ENCODE assay signal across 8 mouse cellular contexts in genomic region chrX:153360216-153360590, GRCm38 (mm10).
DNase-seq lines count a peak whose midpoint lies in the region; ATAC-seq lines count a peak whose summit lies in the region.

No protein-coding gene starts in this region.

- no peak for DNase-seq in kidney, adult 8-10 months
- DNase-seq in embryonic facial prominence, embryonic 14.5 days (ENCODE audit: low spot score) = peak; percentile 38

- peak overlapping the region; percentile 36 for H3K9ac ChIP-seq in kidney, embryonic 16.5 days (replicated peaks; ENCODE audit: low read length)
- H3K9ac ChIP-seq in embryonic facial prominence, embryonic 14.5 days (ENCODE audit: low read depth, low read length) = peak overlapping the region; percentile 53
- H3K9ac ChIP-seq in hindbrain, embryonic 15.5 days = peak overlapping the region; percentile 45
- peak overlapping the region; percentile 19 for H3K9ac ChIP-seq in lung, embryonic 15.5 days
- peak overlapping the region; percentile 30 for H3K9ac ChIP-seq in neural tube, embryonic 15.5 days (replicated peaks)

- H3K36me3 ChIP-seq in kidney, embryonic 16.5 days (ENCODE audit: insufficient read depth, low read length) = no peaks in the 10 kb centered on the region
- H3K36me3 ChIP-seq in embryonic facial prominence, embryonic 14.5 days (ENCODE audit: control insufficient read depth, insufficient read depth, low read length) = no peaks in the 10 kb centered on the region
- no peaks in the 10 kb centered on the region for H3K36me3 ChIP-seq in hindbrain, embryonic 15.5 days
- no peaks in the 10 kb centered on the region for H3K36me3 ChIP-seq in lung, embryonic 15.5 days
- no peaks in the 10 kb centered on the region for H3K36me3 ChIP-seq in neural tube, embryonic 15.5 days

- peak overlapping the region; percentile 50 for H3K4me3 ChIP-seq in kidney, embryonic 16.5 days (ENCODE audit: low read length)
- H3K4me3 ChIP-seq in embryonic facial prominence, embryonic 14.5 days (ENCODE audit: low read depth, low read length) = peak overlapping the region; percentile 40
- peak overlapping the region; percentile 49 for H3K4me3 ChIP-seq in hindbrain, embryonic 15.5 days
- peak overlapping the region; percentile 45 for H3K4me3 ChIP-seq in lung, embryonic 15.5 days
- peak overlapping the region; percentile 45 for H3K4me3 ChIP-seq in neural tube, embryonic 15.5 days (replicated peaks)

- peak overlapping the region; percentile 66 for H3K4me2 ChIP-seq in kidney, embryonic 16.5 days (replicated peaks; ENCODE audit: low read depth, low read length)
- H3K4me2 ChIP-seq in embryonic facial prominence, embryonic 14.5 days (ENCODE audit: low read depth, low read length) = peak overlapping the region; percentile 63
- H3K4me2 ChIP-seq in hindbrain, embryonic 15.5 days = peak overlapping the region; percentile 68
- H3K4me2 ChIP-seq in lung, embryonic 15.5 days = peak overlapping the region; percentile 67
- peak overlapping the region; percentile 65 for H3K4me2 ChIP-seq in neural tube, embryonic 15.5 days

- H3K4me1 ChIP-seq in kidney, embryonic 16.5 days (ENCODE audit: insufficient read depth, low read length) = no peaks in the 10 kb centered on the region
- no peaks in the 10 kb centered on the region for H3K4me1 ChIP-seq in embryonic facial prominence, embryonic 14.5 days (ENCODE audit: control insufficient read depth, insufficient read depth, low read length)
- peaks cover 5% of the 10 kb centered on the region; the same call in 1 of the 2 replicates for H3K4me1 ChIP-seq in hindbrain, embryonic 15.5 days (replicated peaks)
- H3K4me1 ChIP-seq in lung, embryonic 15.5 days = no peaks in the 10 kb centered on the region
- H3K4me1 ChIP-seq in neural tube, embryonic 15.5 days = no peaks in the 10 kb centered on the region

- no peak overlapping the region for H3K27ac ChIP-seq in kidney, embryonic 16.5 days (ENCODE audit: low read length)
- H3K27ac ChIP-seq in embryonic facial prominence, embryonic 14.5 days (replicated peaks; ENCODE audit: low read depth, low read length) = peak overlapping the region; percentile 29; the same call in 1 of the 2 replicates
- peak overlapping the region; percentile 61 for H3K27ac ChIP-seq in hindbrain, embryonic 15.5 days (replicated peaks)
- no peak overlapping the region for H3K27ac ChIP-seq in lung, embryonic 15.5 days
- no peak overlapping the region for H3K27ac ChIP-seq in neural tube, embryonic 15.5 days (replicated peaks)

- peak; percentile 80; the same call in 1 of the 2 replicates for ATAC-seq in kidney, embryonic 16.5 days (ENCODE audit: low FRiP score, low TSS enrichment)
- ATAC-seq in activated CD4-positive, CD25-positive, alpha-beta regulatory T cell, adult 4 months = peak; percentile 35
- ATAC-seq in embryonic facial prominence, embryonic 14.5 days (ENCODE audit: low read depth) = peak; percentile 86
- ATAC-seq in hindbrain, embryonic 15.5 days (ENCODE audit: low FRiP score, low read depth) = peak; percentile 53; the same call in 1 of the 2 replicates
- peak; percentile 76 for ATAC-seq in lung, embryonic 15.5 days (ENCODE audit: borderline replicate concordance, extremely low read depth, low FRiP score, low TSS enrichment)
- peak; percentile 82 for ATAC-seq in neural tube, embryonic 15.5 days (ENCODE audit: low FRiP score)
- ATAC-seq in erythroid progenitor cell, adult 5-6 weeks (replicated peaks; ENCODE audit: low FRiP score, poor library complexity, severe bottlenecking) = no peak

- H3K9me3 ChIP-seq in kidney, embryonic 16.5 days (ENCODE audit: low read length) = no peaks in the 10 kb centered on the region
- H3K9me3 ChIP-seq in embryonic facial prominence, embryonic 14.5 days (ENCODE audit: control insufficient read depth, low read length) = no peaks in the 10 kb centered on the region
- H3K9me3 ChIP-seq in hindbrain, embryonic 15.5 days = no peaks in the 10 kb centered on the region
- H3K9me3 ChIP-seq in lung, embryonic 15.5 days = no peaks in the 10 kb centered on the region
- H3K9me3 ChIP-seq in neural tube, embryonic 15.5 days (replicated peaks) = no peaks in the 10 kb centered on the region

- peaks cover 20% of the 10 kb centered on the region; the same call in 1 of the 2 replicates for H3K27me3 ChIP-seq in kidney, embryonic 16.5 days (ENCODE audit: insufficient read depth, low read length)
- H3K27me3 ChIP-seq in embryonic facial prominence, embryonic 14.5 days (replicated peaks; ENCODE audit: control insufficient read depth, insufficient read depth, low read length) = peaks cover 8% of the 10 kb centered on the region
- no peaks in the 10 kb centered on the region for H3K27me3 ChIP-seq in hindbrain, embryonic 15.5 days
- H3K27me3 ChIP-seq in lung, embryonic 15.5 days = no peaks in the 10 kb centered on the region
- H3K27me3 ChIP-seq in neural tube, embryonic 15.5 days (replicated peaks) = no peaks in the 10 kb centered on the region

- WGBS in kidney, embryonic 16.5 days = 18% methylated on average over 15 of the region's 15 CpGs
- 24% methylated on average over 15 of the region's 15 CpGs for WGBS in embryonic facial prominence, embryonic 14.5 days
- 21% methylated on average over 15 of the region's 15 CpGs for WGBS in hindbrain, embryonic 15.5 days
- WGBS in lung, embryonic 15.5 days = 14% methylated on average over 15 of the region's 15 CpGs
- WGBS in neural tube, embryonic 15.5 days = 18% methylated on average over 15 of the region's 15 CpGs

Comparison
In these comparisons a context has a peak if more than half of its experiments do, and no peak if none do; other contexts are left out.
1. H3K27ac ChIP-seq: peak in embryonic facial prominence, embryonic 14.5 days (single experiment) and hindbrain, embryonic 15.5 days (single experiment); none in kidney, embryonic 16.5 days (single experiment), lung, embryonic 15.5 days (single experiment) and neural tube, embryonic 15.5 days (single experiment).
2. Peak in every context shown above with its lines, with median percentiles within 50 percentile points of each other: H3K4me2 ChIP-seq, H3K4me3 ChIP-seq and H3K9ac ChIP-seq.